Mouse (Mus musculus) E14TG2a.4 (cell line): ENCODE measurements around the gene Dhx57.

Source experiments
- CTCF ChIP-seq: conservative IDR thresholded peaks from 2 replicates; pipeline ENCODE4 v1.5.1; 2014; ENCODE audit warnings: low read length
- POU5F1 ChIP-seq: IDR thresholded peaks from 2 replicates; pipeline ENCODE4 v1.6.1; 2014; ENCODE audit warnings: low read length, borderline replicate concordance

- TF ChIP-seq POU5F1 (no peak), CTCF (no peak)
Measured at GRCm38 (mm10) chr17:80268151-80268550, 22.1 kb downstream of the Dhx57 start.
